Mouse (Mus musculus): Measurements from ENCODE around the gene Tceal8. TPM values are rescaled to one million over a fixed set of nuclear protein-coding genes. Genes with fewer than 3 reads are reported as not detected.
A peak's percentile ranks its signal among the peaks of the same experiment; 100 is the strongest.
"Not testable (repeated sequence)": the region's sequence is repeated elsewhere in the genome, so short reads cannot be mapped to it uniquely, and the experiment has no call there.

Gene Tceal8
- total RNA-seq (2021) = 10 to 100 TPM; 41.2 to 52.0 TPM

GRCm38 (mm10) chrX:136172118-136172551 is at the start of gene Tceal8:
TSS of gene Tceal8 (minus strand) at chrX:136172342.
- intact Hi-C loops (cut with DNase I) = no loop called here
- DNase-seq = peak; percentile 79

GRCm38 (mm10) chrX:136216303-136216702 is 44.2 kb upstream of the Tceal8 start:
- intact Hi-C loops (cut with DNase I) = no loop called here
- DNase-seq = no peak

- DNase-seq; intact Hi-C loops (cut with DNase I): not testable (repeated sequence)
Observed at GRCm38 (mm10) chrX:136214729-136215677, 42.9 kb upstream of the Tceal8 start, which contains the start of the genes Tceal7 and Bex1. TSS of gene Tceal7 (plus strand) at chrX:136214779. TSS of gene Bex1 (minus strand) at chrX:136215513.

- intact Hi-C loops (cut with DNase I) = no loop called here
- no peak for DNase-seq
Observed at GRCm38 (mm10) chrX:136213396-136213795, 41.3 kb upstream of the Tceal8 start.

GRCm38 (mm10) chrX:136204406-136204805 is 32.3 kb upstream of the Tceal8 start:
- intact Hi-C loops (cut with DNase I) = no loop called here
- DNase-seq = no peak

- peak; percentile 38 for DNase-seq
- intact Hi-C loops (cut with DNase I) = no loop called here
Observed at GRCm38 (mm10) chrX:136203664-136204066, 31.5 kb upstream of the Tceal8 start, which contains the start of gene Tceal5. TSS of gene Tceal5 (minus strand) at chrX:136203876.

- intact Hi-C loops (cut with DNase I) = no loop called here
- DNase-seq = no peak
Observed at GRCm38 (mm10) chrX:136203257-136203656, 31.1 kb upstream of the Tceal8 start.

DNA sequence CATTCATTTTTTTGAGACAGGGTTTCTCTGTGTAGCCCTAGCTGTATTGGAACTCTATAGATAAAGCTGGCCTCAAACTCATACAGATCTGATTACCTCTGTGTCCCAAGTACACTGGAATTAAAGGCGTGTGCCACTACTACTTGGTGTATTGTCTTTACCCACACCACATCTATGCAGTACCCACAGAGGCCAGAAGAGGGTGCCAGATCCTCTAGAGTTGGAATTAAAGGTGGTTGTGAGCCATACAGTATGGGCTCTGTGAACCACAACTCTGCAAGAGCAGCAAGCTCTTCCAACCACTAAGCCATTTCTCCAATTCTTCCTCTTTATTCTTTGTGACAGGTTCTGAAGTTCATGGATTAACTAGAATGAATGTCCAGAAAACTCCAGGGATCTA is 24.7 kb upstream of the Tceal8 start:
- DNase-seq = peak; percentile 14

GRCm38 (mm10) chrX:136195193-136195944 is 23.2 kb upstream of the Tceal8 start:
- DNase-seq = no peak
- intact Hi-C loops (cut with DNase I) = no loop called here

More for the DNA sequence above, 24.7 kb upstream of the Tceal8 start:
- intact Hi-C loops (cut with DNase I) = no loop called here

DNA sequence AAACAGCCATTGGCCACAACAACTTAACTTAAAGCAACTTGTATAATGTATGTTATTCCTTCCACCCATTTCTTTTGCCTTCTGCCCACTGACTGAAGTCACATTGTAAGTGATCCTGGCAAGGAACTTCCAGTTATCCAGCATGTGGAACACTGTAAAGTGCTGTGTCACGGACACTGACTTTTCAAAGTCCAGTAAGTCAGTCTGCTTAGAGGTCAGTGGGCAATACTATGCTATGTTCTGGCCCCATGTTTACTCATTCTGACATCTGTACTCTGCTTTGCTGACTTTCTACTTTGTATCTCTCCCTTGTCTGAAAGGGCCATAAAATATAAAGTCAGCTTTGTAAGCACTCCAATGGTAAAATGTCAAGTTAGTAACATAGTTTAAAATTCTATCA is 11.0 kb upstream of the Tceal8 start:
- intact Hi-C loops (cut with DNase I) = no loop called here
- no peak for DNase-seq

DNA sequence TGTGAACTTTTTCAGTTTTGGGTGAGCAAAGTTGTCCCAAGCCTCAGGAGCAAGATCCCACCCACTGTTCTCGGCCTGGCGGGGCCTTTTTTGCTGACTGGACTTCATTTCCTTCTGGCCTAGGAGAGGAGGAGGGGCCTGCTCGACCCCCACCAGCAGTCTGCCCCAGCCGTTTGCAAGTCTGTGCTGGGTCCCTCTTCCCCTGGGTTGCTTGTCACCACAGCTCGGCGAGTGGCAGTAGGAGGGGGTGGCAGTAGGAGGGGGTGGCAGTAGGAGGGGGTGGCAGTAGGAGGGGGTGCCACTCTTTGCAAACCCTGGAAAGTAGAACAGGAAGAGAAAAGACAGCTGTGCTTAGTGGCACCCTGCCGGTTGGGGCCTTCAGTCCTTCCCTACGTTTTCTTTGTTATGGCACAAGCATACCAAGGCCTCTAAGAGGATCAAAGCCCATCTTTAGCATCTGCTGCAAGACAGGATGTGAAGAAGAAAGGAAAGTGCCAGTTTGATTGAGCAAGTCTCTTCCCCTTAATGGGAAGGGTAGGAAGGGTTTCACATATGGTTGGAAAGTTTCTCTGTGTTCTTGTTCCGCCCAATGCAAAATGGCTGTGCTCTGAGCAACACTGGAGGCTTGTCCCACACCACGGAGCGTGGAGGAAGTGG is 8.9 kb upstream of the Tceal8 start:
- intact Hi-C loops (cut with DNase I) = no loop called here
- no peak for DNase-seq

DNA sequence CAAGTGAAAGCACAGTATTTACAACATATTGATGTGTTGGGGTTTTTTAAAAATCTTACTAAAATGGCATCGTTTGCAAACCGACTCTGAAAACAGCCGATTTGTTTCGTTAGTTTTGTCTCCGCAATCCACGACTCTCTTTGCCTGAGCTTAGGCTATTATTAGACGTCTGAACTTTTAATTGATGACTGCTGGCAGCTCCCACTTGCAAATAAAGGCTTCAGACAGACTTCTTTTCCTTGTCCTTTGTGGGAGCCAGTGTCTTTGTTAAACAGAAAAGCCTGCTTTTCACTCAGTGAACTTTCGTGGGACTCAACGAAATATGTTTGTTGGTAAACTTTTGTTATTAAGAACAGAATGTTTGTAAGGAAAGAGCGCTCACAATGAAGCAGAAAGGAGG is 644 bp upstream of the Tceal8 start:
- no peak for DNase-seq
- intact Hi-C loops (cut with DNase I) = no loop called here

- intact Hi-C loops (cut with DNase I) = no loop called here
- DNase-seq = peak; percentile 68
Observed at GRCm38 (mm10) chrX:136171189-136172117, 689 bp downstream of the Tceal8 start.

DNA sequence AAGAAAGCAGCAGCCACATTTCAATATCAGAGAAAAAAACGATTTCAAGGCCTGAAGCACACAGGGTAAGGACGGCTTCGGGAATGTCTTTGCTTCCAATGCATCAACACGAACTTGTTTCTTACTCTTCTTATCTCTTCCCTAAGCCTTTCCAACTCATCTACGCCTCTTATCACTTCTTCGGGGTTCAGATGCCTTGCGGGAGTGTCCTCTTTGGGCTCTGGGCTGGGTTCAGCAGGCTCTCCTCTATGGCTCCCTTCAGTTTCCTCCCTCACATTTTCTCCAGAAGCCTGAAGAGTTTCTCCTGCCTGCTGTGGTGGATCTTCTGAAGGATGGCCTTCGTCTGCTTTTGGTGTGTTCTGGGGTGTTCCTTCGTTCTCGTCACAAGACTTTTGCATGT is 1.5 kb downstream of the Tceal8 start:
- intact Hi-C loops (cut with DNase I) = no loop called here
- no peak for DNase-seq

- intact Hi-C loops (cut with DNase I) = no loop called here
- DNase-seq = no peak
Observed at GRCm38 (mm10) chrX:136144195-136144594, 27.9 kb downstream of the Tceal8 start.

GRCm38 (mm10) chrX:136143711-136144110 is 28.4 kb downstream of the Tceal8 start:
- intact Hi-C loops (cut with DNase I) = no loop called here
- no peak for DNase-seq

- DNase-seq = no peak
- intact Hi-C loops (cut with DNase I) = no loop called here
Observed at GRCm38 (mm10) chrX:136141385-136141784, 30.8 kb downstream of the Tceal8 start.

DNA sequence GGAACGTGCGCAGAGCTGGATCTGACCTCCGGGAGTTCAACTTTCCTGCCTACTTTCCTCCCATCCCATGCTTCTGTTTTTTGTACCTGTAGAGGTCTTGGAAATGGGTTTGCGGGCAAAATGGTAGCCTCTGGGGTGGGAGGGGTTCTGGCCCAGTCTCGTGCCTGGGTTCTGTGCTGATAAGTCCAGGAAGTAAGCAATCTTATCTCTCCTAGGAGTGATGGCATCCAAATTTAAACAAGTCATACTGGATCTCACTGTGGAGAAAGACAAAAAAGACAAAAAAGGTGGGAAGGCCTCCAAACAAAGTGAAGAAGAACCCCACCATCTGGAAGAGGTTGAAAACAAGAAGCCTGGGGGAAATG is 32.5 kb downstream of the Tceal8 start:
- intact Hi-C loops (cut with DNase I); DNase-seq: not testable (repeated sequence)

DNA sequence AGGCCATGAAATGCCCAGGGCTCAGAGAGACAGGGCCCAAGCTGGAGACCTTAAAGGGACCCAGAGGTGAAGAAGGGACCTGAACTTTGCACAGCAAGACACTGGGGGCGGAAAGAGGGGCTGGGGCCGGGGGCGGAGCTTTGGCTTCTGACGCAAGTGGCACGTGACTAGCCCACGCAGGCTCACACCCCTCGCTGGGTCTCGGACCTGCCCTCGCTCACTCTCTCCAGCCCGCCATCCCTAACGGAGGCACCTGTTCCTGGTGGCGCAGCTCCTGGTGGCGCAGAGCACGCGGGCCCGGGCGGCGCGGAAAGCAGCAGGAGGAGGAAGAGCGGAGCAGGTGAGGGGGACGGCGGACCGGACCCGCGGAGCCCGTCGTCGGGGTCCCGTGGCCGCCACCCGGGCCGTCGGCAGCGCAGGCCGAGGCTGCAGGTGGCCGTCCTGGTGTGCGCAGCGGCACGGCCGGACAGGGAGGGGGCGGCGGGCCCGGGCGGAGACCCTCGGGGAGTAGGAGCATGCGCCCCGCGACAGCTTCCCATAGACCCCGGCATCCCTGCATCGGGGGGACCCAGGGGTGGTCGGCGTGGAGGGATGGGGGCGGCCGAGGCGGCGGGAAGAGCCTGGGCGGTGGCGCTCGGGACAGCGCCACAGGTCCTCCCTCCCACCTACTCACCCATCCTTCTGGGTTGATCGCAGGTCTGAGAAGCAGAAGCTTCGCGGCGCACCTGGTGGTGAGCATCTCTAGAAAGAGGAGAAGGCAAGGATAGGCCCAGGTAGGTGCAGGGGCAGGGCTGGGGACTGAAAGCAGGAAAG is 33.1 kb downstream of the Tceal8 start, which contains the start of gene Bex4:
Gene Bex4 (plus strand): TSS at position 170 of the 813 bp plus-strand sequence.
- DNase-seq; intact Hi-C loops (cut with DNase I): not testable (repeated sequence)

Data from left cerebral cortex, postnatal 4 days (tissue).